Mouse (Mus musculus): ENCODE results near the gene Slc7a10.
"Not testable (repeated sequence)": the region's sequence is repeated elsewhere in the genome, so short reads cannot be mapped to it uniquely, and the experiment has no call there.

Slc7a10 gene

DNA sequence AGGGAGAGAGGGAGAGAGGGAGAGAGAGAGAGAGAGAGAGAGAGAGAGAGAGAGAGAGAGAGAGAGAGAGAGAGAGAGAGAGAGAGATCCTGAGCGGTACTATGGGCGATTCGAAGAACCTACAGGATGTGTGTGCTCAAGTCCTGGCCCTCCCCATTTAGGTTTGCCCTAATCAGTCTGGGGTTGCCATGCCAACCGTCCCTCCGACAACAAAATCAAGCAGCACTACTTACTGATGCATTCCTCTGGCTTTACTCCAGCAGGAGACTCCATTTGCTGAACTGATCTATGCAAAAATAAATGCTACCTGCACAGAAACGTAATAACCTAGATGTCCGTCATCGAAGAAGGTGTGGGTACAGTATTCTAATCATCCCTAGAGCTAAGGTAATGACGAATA is 49.1 kb downstream of the Slc7a10 start:
- peak; percentile 88 for DNase-seq (ENCODE audit: low read depth, low spot score)

GRCm38 (mm10) chr7:35237935-35238334 is 51.8 kb downstream of the Slc7a10 start:
- not testable (repeated sequence) for DNase-seq (ENCODE audit: low read depth, low spot score)
